Mouse (Mus musculus) hindbrain, postnatal 0 days (tissue): ENCODE data around the gene Hils1. TPM values are rescaled to one million over a fixed set of nuclear protein-coding genes. Genes with fewer than 3 reads are reported as not detected.

Source experiments
- ATAC-seq: fragments of 200-750 bp; cut with Nextera tagmentation; 2 replicates; pipeline ENCODE4 v1.8.0; 2017; ENCODE audit warnings: mild to moderate bottlenecking, moderate TSS enrichment, moderate library complexity
- DNase-seq: peaks from one replicate; pipeline ENCODE4 v3.0.0-alpha.2; 2015; ENCODE audit warnings: low spot score
- H3K27ac ChIP-seq: fragments of 300-500 bp; sonication (generic); 2 replicates; pipeline ENCODE4 v1.5.1; 2014; ENCODE audit warnings: mild to moderate bottlenecking
- H3K27me3 ChIP-seq: fragments of 300-500 bp; sonication (generic); 2 replicates; pipeline ENCODE4 v1.6.1; 2014; ENCODE audit warnings: low read length, mixed read lengths; ENCODE audit not compliant: insufficient read depth
- H3K36me3 ChIP-seq: fragments of 300-500 bp; sonication (generic); 2 replicates; pipeline ENCODE4 v1.6.1; 2014; ENCODE audit warnings: low read length, mixed read lengths; ENCODE audit not compliant: insufficient read depth
- H3K4me1 ChIP-seq: fragments of 300-500 bp; sonication (generic); 2 replicates; pipeline ENCODE4 v1.6.1; 2014; ENCODE audit warnings: antibody characterized with exemption, low read length, mixed read lengths; ENCODE audit not compliant: insufficient read depth
- H3K4me2 ChIP-seq: fragments of 300-500 bp; sonication (generic); 2 replicates; pipeline ENCODE4 v1.6.1; 2014; ENCODE audit warnings: low read depth, mild to moderate bottlenecking, low read length, moderate library complexity, mixed read lengths
- H3K4me3 ChIP-seq: fragments of 300-500 bp; sonication (generic); 2 replicates; pipeline ENCODE4 v1.5.1; 2014; ENCODE audit warnings: low read length
- H3K9ac ChIP-seq: fragments of 300-500 bp; sonication (generic); replicated peaks from 2 replicates; pipeline ENCODE4 v1.6.1; 2014; ENCODE audit warnings: mild to moderate bottlenecking, low read length, moderate library complexity, mixed read lengths
- H3K9me3 ChIP-seq: fragments of 300-500 bp; sonication (generic); 2 replicates; pipeline ENCODE4 v1.6.1; 2016; ENCODE audit warnings: low read length, mixed read lengths
- CTCF ChIP-seq: IDR thresholded peaks from 2 replicates; pipeline ENCODE4 v1.5.1; 2016; ENCODE audit warnings: antibody characterized with exemption, control low read depth, low read depth
- WGBS: fragments of 180-500 bp; shearing (Covaris S2); extraction: QIAGEN DNeasy Blood & Tissue Kit; methylation state at CpG from one replicate; pipeline ENCODE4 v1.1.7; 2014; 5-methylcytosine and 5-hydroxymethylcytosine counted together
- polyA plus RNA-seq: library from polyadenylated mRNA; unstranded; fragments of >200 nt; fragmentation: Nextera tagmentation; extraction: Ambion mirVana; gene quantifications from 2 replicates; pipeline ENCODE4 v1.2.1, GENCODE M21; 2015
- total RNA-seq: library from RNA; depleted of rRNA; stranded (reverse); fragments of >200 nt; gene quantifications from 2 replicates; pipeline ENCODE4 v1.2.3, GENCODE M21; 2014

The Hils1 gene
- total and polyA plus RNA-seq, 2 experiments from 2014 or later, result not detected

GRCm38 (mm10) chr11:94929599-94929998 lies 37.8 kb upstream of the Hils1 start:
- H3K4me3 ChIP-seq, result no peak overlapping the region
- H3K27ac ChIP-seq, result no peak overlapping the region
- H3K36me3 ChIP-seq, result no peaks in the 10 kb centered on the region
- H3K9me3 ChIP-seq, result no peaks in the 10 kb centered on the region
- H3K27me3 ChIP-seq, result 0 out of 2 replicates have a peak, but pooled peaks cover 6% of the 10 kb centered on the region
- TF ChIP-seq CTCF, result no peak
- DNase-seq, result no peak
- no peak for ATAC-seq
- peaks cover 4% of the 10 kb centered on the region; the same call in 1 of the 2 replicates for H3K4me1 ChIP-seq
- 57% methylated on average over 9 of the region's 9 CpGs for WGBS
- no peak overlapping the region for H3K4me2 ChIP-seq
- H3K9ac ChIP-seq, result no peak overlapping the region

GRCm38 (mm10) chr11:94930151-94930550 lies 37.2 kb upstream of the Hils1 start:
- TF ChIP-seq CTCF, result no peak
- Histone ChIP-seq H3K4me1 (peaks cover 4% of the 10 kb centered on the region; the same call in 1 of the 2 replicates), H3K9ac (no peak overlapping the region), H3K36me3 (no peaks in the 10 kb centered on the region), H3K9me3 (no peaks in the 10 kb centered on the region), H3K4me2 (no peak overlapping the region), H3K27me3 (peaks cover 11% of the 10 kb centered on the region; the same call in 1 of the 2 replicates), H3K4me3 (no peak overlapping the region), H3K27ac (no peak overlapping the region)
- WGBS, result 70% methylated on average over 4 of the region's 4 CpGs
- no peak for DNase-seq
- no peak for ATAC-seq

GRCm38 (mm10) chr11:94933584-94933983 lies 33.8 kb upstream of the Hils1 start:
- no peaks in the 10 kb centered on the region for H3K9me3 ChIP-seq
- WGBS, result 33% methylated on average over 8 of the region's 8 CpGs
- H3K27me3 ChIP-seq, result peaks cover 31% of the 10 kb centered on the region; the same call in 1 of the 2 replicates
- DNase-seq (no peak), ATAC-seq (no peak)
- H3K36me3 ChIP-seq, result no peaks in the 10 kb centered on the region
- peaks cover 4% of the 10 kb centered on the region; the same call in 1 of the 2 replicates for H3K4me1 ChIP-seq
- H3K4me2 ChIP-seq, result no peak overlapping the region
- no peak overlapping the region for H3K27ac ChIP-seq
- no peak overlapping the region for H3K9ac ChIP-seq
- no peak for TF ChIP-seq CTCF
- no peak overlapping the region for H3K4me3 ChIP-seq

GRCm38 (mm10) chr11:94934526-94934925 lies 32.9 kb upstream of the Hils1 start:
- no peak overlapping the region for H3K9ac ChIP-seq
- peaks cover 4% of the 10 kb centered on the region; the same call in 1 of the 2 replicates for H3K4me1 ChIP-seq
- H3K27me3 ChIP-seq, result peaks cover 31% of the 10 kb centered on the region; the same call in 1 of the 2 replicates
- H3K4me2 ChIP-seq, result no peak overlapping the region
- H3K36me3 ChIP-seq, result no peaks in the 10 kb centered on the region
- ATAC-seq (no peak), DNase-seq (no peak)
- no peak for TF ChIP-seq CTCF
- WGBS, result 47% methylated on average over 11 of the region's 11 CpGs
- no peaks in the 10 kb centered on the region for H3K9me3 ChIP-seq
- H3K4me3 ChIP-seq, result no peak overlapping the region
- H3K27ac ChIP-seq, result no peak overlapping the region

GRCm38 (mm10) chr11:94936045-94936444 lies 31.3 kb upstream of the Hils1 start, which contains the start of gene Col1a1:
Gene Col1a1, plus strand, starts transcription at chr11:94936224.
- Histone ChIP-seq H3K4me3 (peak within 1 kb of the TSS; percentile 30), H3K36me3 (no peaks in the 10 kb centered on the region)
- WGBS, result 24% methylated on average over 19 of the region's 19 CpGs

GRCm38 (mm10) chr11:94936851-94937295 lies 30.5 kb upstream of the Hils1 start:
- ATAC-seq, result peak; percentile 78
- WGBS, result 1% methylated on average over 16 of the region's 17 CpGs
- Histone ChIP-seq H3K27me3 (peaks cover 31% of the 10 kb centered on the region; the same call in 1 of the 2 replicates), H3K27ac (no peak overlapping the region), H3K4me2 (peak overlapping the region; percentile 65), H3K4me1 (peaks cover 4% of the 10 kb centered on the region; the same call in 1 of the 2 replicates), H3K4me3 (peak overlapping the region; percentile 30), H3K36me3 (no peaks in the 10 kb centered on the region), H3K9me3 (no peaks in the 10 kb centered on the region), H3K9ac (no peak overlapping the region)
- TF ChIP-seq CTCF, result peak; percentile 92
- DNase-seq, result peak; percentile 94

More at GRCm38 (mm10) chr11:94936045-94936444, 31.3 kb upstream of the Hils1 start, which contains the start of gene Col1a1:
- Histone ChIP-seq H3K9me3 (no peaks in the 10 kb centered on the region), H3K27me3 (peaks cover 31% of the 10 kb centered on the region; the same call in 1 of the 2 replicates), H3K9ac (no peak within 1 kb of the TSS), H3K4me1 (peaks cover 4% of the 10 kb centered on the region; the same call in 1 of the 2 replicates), H3K27ac (no peak within 1 kb of the TSS), H3K4me2 (peak within 1 kb of the TSS; percentile 65)
- DNase-seq (no peak), ATAC-seq (no peak)
- TF ChIP-seq CTCF, result no peak

GRCm38 (mm10) chr11:94937335-94937781 lies 30.0 kb upstream of the Hils1 start:
- H3K9me3 ChIP-seq, result no peaks in the 10 kb centered on the region
- ATAC-seq (peak; percentile 15; the same call in 1 of the 2 replicates), DNase-seq (no peak)
- H3K9ac ChIP-seq, result no peak overlapping the region
- 2% methylated on average over 18 of the region's 18 CpGs for WGBS
- H3K27ac ChIP-seq, result no peak overlapping the region
- H3K4me3 ChIP-seq, result peak overlapping the region; percentile 30
- peaks cover 4% of the 10 kb centered on the region; the same call in 1 of the 2 replicates for H3K4me1 ChIP-seq
- peak overlapping the region; percentile 65 for H3K4me2 ChIP-seq
- peaks cover 31% of the 10 kb centered on the region; the same call in 1 of the 2 replicates for H3K27me3 ChIP-seq
- TF ChIP-seq CTCF, result no peak
- no peaks in the 10 kb centered on the region for H3K36me3 ChIP-seq
